In genomic region chr8:94778473-94778872, GRCm38 (mm10) we compare ENCODE assay signal across 10 mouse cellular contexts. TPM values are rescaled to one million over a fixed set of nuclear protein-coding genes. Genes with fewer than 3 reads are reported as not detected.
DNase-seq lines count a peak whose midpoint lies in the region.
"Had no signal": no experiment of that assay in that cellular context is flagged by ENCODE, and none has a peak within 500 bp of the region (broad histone marks: within the 10 kb centered on the region; RNA-seq: fewer than 3 reads in every experiment).

No protein-coding gene starts in this region.

- DNase-seq in gastrocnemius, postnatal 14 days: peak; percentile 21
- no peak for DNase-seq in gastrocnemius, adult 18-20 months (ENCODE audit: low spot score)
- peak; percentile 74 for DNase-seq in heart, embryonic 10.5 days (ENCODE audit: low spot score)
- DNase-seq in kidney, postnatal 10 days: peak; percentile 85
- no peak for DNase-seq in layer of hippocampus, adult 9-11 months
- DNase-seq in natural killer cell, adult 2 months (ENCODE audit: low spot score in 2 of 2): no peak
- no peak for DNase-seq in left cerebral cortex, adult 18-20 months (ENCODE audit: low spot score in 2 of 2)
- DNase-seq: cerebellum, adult 8-10 months; right cerebral cortex, postnatal 4 days had no signal

- intact Hi-C loops in gastrocnemius, postnatal 14 days (cut with DNase I; ENCODE audit: low total_unique reads): no loop called here

- H3K4me3 ChIP-seq in heart, embryonic 10.5 days: no peak overlapping the region
- peak overlapping the region; percentile 71 for H3K4me3 ChIP-seq in megakaryocyte, embryonic 14.5 days (replicated peaks)

- H3K27me3 ChIP-seq in heart, embryonic 10.5 days (ENCODE audit: insufficient read depth, poor library complexity, severe bottlenecking): peaks cover 35% of the 10 kb centered on the region
- H3K27me3 ChIP-seq in megakaryocyte, embryonic 14.5 days (replicated peaks): peaks cover 45% of the 10 kb centered on the region

- H3K9me3 ChIP-seq in heart, embryonic 10.5 days: no peaks in the 10 kb centered on the region
- no peaks in the 10 kb centered on the region for H3K9me3 ChIP-seq in megakaryocyte, embryonic 14.5 days

- peaks cover 51% of the 10 kb centered on the region for H3K4me1 ChIP-seq in heart, embryonic 10.5 days
- peaks cover 61% of the 10 kb centered on the region for H3K4me1 ChIP-seq in megakaryocyte, embryonic 14.5 days

- H3K36me3 ChIP-seq in heart, embryonic 10.5 days: no peaks in the 10 kb centered on the region
- no peaks in the 10 kb centered on the region for H3K36me3 ChIP-seq in megakaryocyte, embryonic 14.5 days (replicated peaks; ENCODE audit: low read length)

- 41% methylated on average over 5 of the region's 5 CpGs for WGBS in heart, embryonic 10.5 days

- H3K27ac ChIP-seq in heart, embryonic 10.5 days: peak overlapping the region; percentile 72

RNA-seq across cellular contexts. Expression of gene Cx3cl1, which starts 6.7 kb away (rescaled TPM):
- under 1 TPM; 0.82 to 0.96 TPM for total RNA-seq in gastrocnemius, postnatal 14 days (2021)
- total RNA-seq in gastrocnemius, adult 18-20 months (2021): 1 to 10 TPM in 1 of 2 experiments, under 1 TPM in 1; 0.71 to 1.5 TPM
- 6.2 and 11.0 TPM in 2 replicates for polyA plus RNA-seq in heart, embryonic 10.5 days (2016; fragmentation: Nextera tagmentation; extraction: Ambion mirVana)
- 0.44 TPM in 1 of 2 replicates, not detected in the other for polyA plus RNA-seq in megakaryocyte, embryonic 14.5 days (2012; ENCODE audit: insufficient read depth, low replicate concordance)
- 100 to 1,000 TPM; 569 to 570 TPM for total RNA-seq in left cerebral cortex, adult 18-20 months (2021)

RNA-seq across cellular contexts. Expression of gene Ccl17, which starts 31.8 kb away (rescaled TPM):
- not detected for total RNA-seq in gastrocnemius, postnatal 14 days (2021)
- total RNA-seq in gastrocnemius, adult 18-20 months (2021): not detected
- 0.57 and 0.63 TPM in 2 replicates for polyA plus RNA-seq in heart, embryonic 10.5 days (2016; fragmentation: Nextera tagmentation; extraction: Ambion mirVana)
- not detected in 2 replicates for polyA plus RNA-seq in megakaryocyte, embryonic 14.5 days (2012; ENCODE audit: insufficient read depth, low replicate concordance)
- 1 to 10 TPM; 8.3 to 9.2 TPM for total RNA-seq in left cerebral cortex, adult 18-20 months (2021)

RNA-seq across cellular contexts. Expression of gene Ccl22, which starts 33.1 kb away (rescaled TPM):
- total RNA-seq in gastrocnemius, postnatal 14 days (2021): not detected
- total RNA-seq in gastrocnemius, adult 18-20 months (2021): not detected
- not detected in 2 replicates for polyA plus RNA-seq in heart, embryonic 10.5 days (2016; fragmentation: Nextera tagmentation; extraction: Ambion mirVana)
- polyA plus RNA-seq in megakaryocyte, embryonic 14.5 days (2012; ENCODE audit: insufficient read depth, low replicate concordance): 0.30 TPM in 1 of 2 replicates, not detected in the other
- not detected for total RNA-seq in left cerebral cortex, adult 18-20 months (2021)

RNA-seq across cellular contexts. Expression of gene Coq9, which starts 59.6 kb away (rescaled TPM):
- total RNA-seq in gastrocnemius, postnatal 14 days (2021): 100 to 1,000 TPM; 341 to 397 TPM
- total RNA-seq in gastrocnemius, adult 18-20 months (2021): 100 to 1,000 TPM; 392 to 399 TPM
- polyA plus RNA-seq in heart, embryonic 10.5 days (2016; fragmentation: Nextera tagmentation; extraction: Ambion mirVana): 97.9 and 129 TPM in 2 replicates
- 62.7 and 175 TPM in 2 replicates for polyA plus RNA-seq in megakaryocyte, embryonic 14.5 days (2012; ENCODE audit: insufficient read depth, low replicate concordance)
- 10 to 100 TPM; 76.6 to 90.5 TPM for total RNA-seq in left cerebral cortex, adult 18-20 months (2021)

RNA-seq across cellular contexts. Expression of gene Ciapin1, which starts 59.7 kb away (rescaled TPM):
- total RNA-seq in gastrocnemius, postnatal 14 days (2021): 10 to 100 TPM; 32.0 to 33.5 TPM
- 10 to 100 TPM; 30.8 to 38.8 TPM for total RNA-seq in gastrocnemius, adult 18-20 months (2021)
- polyA plus RNA-seq in heart, embryonic 10.5 days (2016; fragmentation: Nextera tagmentation; extraction: Ambion mirVana): 148 and 158 TPM in 2 replicates
- polyA plus RNA-seq in megakaryocyte, embryonic 14.5 days (2012; ENCODE audit: insufficient read depth, low replicate concordance): 404 and 666 TPM in 2 replicates
- total RNA-seq in left cerebral cortex, adult 18-20 months (2021): 10 to 100 TPM; 72.3 to 75.6 TPM

Comparison
In these comparisons a context has a peak if more than half of its experiments do, and no peak if none do; other contexts are left out.
1. DNase-seq: peak in gastrocnemius, postnatal 14 days (single experiment), heart, embryonic 10.5 days (single experiment) and kidney, postnatal 10 days (single experiment); none in gastrocnemius, adult 18-20 months (single experiment), layer of hippocampus, adult 9-11 months (single experiment), natural killer cell, adult 2 months (0 of 2) and left cerebral cortex, adult 18-20 months (0 of 2).
2. RNA of gene Cx3cl1, which starts 6.7 kb away (total RNA-seq): 569 to 570 TPM in left cerebral cortex, adult 18-20 months; 0.71 to 1.5 TPM in gastrocnemius, adult 18-20 months and 0.82 to 0.96 TPM in gastrocnemius, postnatal 14 days; every median in the first group is over 100 times any median in the second.
3. RNA of gene Ccl17, which starts 31.8 kb away (total RNA-seq): 8.3 to 9.2 TPM in left cerebral cortex, adult 18-20 months; not detected in gastrocnemius, postnatal 14 days and not detected in gastrocnemius, adult 18-20 months; every median in the first group is over 4 times any median in the second.